Mouse (Mus musculus): ENCODE measurements around the gene Cd28. TPM values are rescaled to one million over a fixed set of nuclear protein-coding genes. Genes with fewer than 3 reads are reported as not detected.
"Not testable (repeated sequence)": the region's sequence is repeated elsewhere in the genome, so short reads cannot be mapped to it uniquely, and the experiment has no call there.

Cd28 gene
- polyA plus RNA-seq, 1 experiment, result 0.52 TPM

DNA sequence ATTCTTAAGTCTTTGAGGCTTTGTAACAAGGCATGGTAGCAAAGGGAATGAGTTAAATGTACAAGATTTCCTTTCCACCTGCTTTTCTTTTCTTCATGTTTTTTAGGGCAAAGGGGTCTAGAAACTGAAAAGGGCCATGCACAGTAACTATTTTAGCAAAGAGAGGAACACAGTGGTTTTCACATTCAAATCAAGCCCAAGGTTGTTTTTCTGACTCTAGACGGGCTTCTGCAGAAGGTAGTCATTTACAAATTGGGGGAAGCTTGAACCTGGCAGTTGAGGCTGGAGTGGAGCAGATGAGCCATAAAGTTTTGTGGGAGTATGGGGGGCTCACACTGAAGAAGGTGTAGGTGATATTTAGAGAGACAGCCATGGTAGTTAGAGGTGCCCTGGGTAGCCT lies 88.6 kb downstream of the Cd28 start:
- H3K4me3 ChIP-seq (replicated peaks; ENCODE audit: extremely low read depth, low read depth, low read length), result no peak overlapping the region
- no peak for TF ChIP-seq CTCF (IDR thresholded peaks at IDR 0.05; ENCODE audit: insufficient read depth, low read length)
- TF ChIP-seq POLR2A (IDR thresholded peaks at IDR 0.05; ENCODE audit: borderline replicate concordance, extremely low read depth, low read depth, low read length), result no peak
- H3K4me1 ChIP-seq (ENCODE audit: control insufficient read depth, insufficient read depth, low read length), result peaks cover 7% of the 10 kb centered on the region
- no peak for DNase-seq
- 85% methylated on average over 1 of the region's 1 CpGs for WGBS

- WGBS, result 95% methylated on average over 1 of the region's 1 CpGs
- no peak for TF ChIP-seq CTCF (IDR thresholded peaks at IDR 0.05; ENCODE audit: insufficient read depth, low read length)
These were observed 91.1 kb downstream of the Cd28 start for GRCm38 (mm10) chr1:60807748-60808147.

DNA sequence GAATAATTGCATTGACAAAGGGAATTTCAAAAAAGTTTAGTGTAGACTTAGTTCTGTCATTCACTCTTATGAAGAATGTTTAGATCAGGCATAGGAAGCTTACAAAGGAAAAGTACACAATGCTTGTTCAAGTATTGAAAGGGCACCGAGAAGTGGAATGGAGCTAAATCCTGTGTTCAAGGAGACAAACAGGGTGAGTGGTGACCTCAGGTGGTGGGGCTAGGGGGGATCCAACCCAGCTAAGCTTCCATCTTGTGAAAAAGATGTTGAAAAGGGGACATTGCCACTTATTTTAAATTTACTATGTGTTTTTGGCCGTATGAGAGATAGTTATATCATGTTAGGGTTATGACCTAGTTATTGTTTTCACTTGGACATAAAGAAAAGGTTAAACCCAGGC lies 91.9 kb downstream of the Cd28 start:
- TF ChIP-seq POLR2A (IDR thresholded peaks at IDR 0.05; ENCODE audit: borderline replicate concordance, extremely low read depth, low read depth, low read length), result no peak
- no peak for TF ChIP-seq CTCF (IDR thresholded peaks at IDR 0.05; ENCODE audit: insufficient read depth, low read length)
- Histone ChIP-seq H3K4me3 (replicated peaks; ENCODE audit: extremely low read depth, low read depth, low read length) (no peak overlapping the region), H3K4me1 (ENCODE audit: control insufficient read depth, insufficient read depth, low read length) (peaks cover 3% of the 10 kb centered on the region)
- DNase-seq, result no peak
- WGBS, result 70% methylated on average over 2 of the region's 2 CpGs

More at GRCm38 (mm10) chr1:60807748-60808147, 91.1 kb downstream of the Cd28 start:
- DNase-seq, result no peak
- no peak overlapping the region for H3K4me3 ChIP-seq (replicated peaks; ENCODE audit: extremely low read depth, low read depth, low read length)
- H3K4me1 ChIP-seq (ENCODE audit: control insufficient read depth, insufficient read depth, low read length), result peaks cover 7% of the 10 kb centered on the region

GRCm38 (mm10) chr1:60809166-60809565 lies 92.6 kb downstream of the Cd28 start:
- WGBS, result 49% methylated on average over 12 of the region's 12 CpGs
- no peak for DNase-seq
- H3K4me3 ChIP-seq (replicated peaks; ENCODE audit: extremely low read depth, low read depth, low read length), result no peak overlapping the region
- TF ChIP-seq POLR2A (IDR thresholded peaks at IDR 0.05; ENCODE audit: borderline replicate concordance, extremely low read depth, low read depth, low read length), result no peak
- TF ChIP-seq CTCF (IDR thresholded peaks at IDR 0.05; ENCODE audit: insufficient read depth, low read length), result no peak
- peaks cover under 1% of the 10 kb centered on the region for H3K4me1 ChIP-seq (ENCODE audit: control insufficient read depth, insufficient read depth, low read length)

GRCm38 (mm10) chr1:60810821-60811220 lies 94.2 kb downstream of the Cd28 start:
- Histone ChIP-seq H3K4me3 (replicated peaks; ENCODE audit: extremely low read depth, low read depth, low read length) (no peak overlapping the region), H3K4me1 (ENCODE audit: control insufficient read depth, insufficient read depth, low read length) (no peaks in the 10 kb centered on the region; the same call in 1 of the 2 replicates)
- TF ChIP-seq CTCF (IDR thresholded peaks at IDR 0.05; ENCODE audit: insufficient read depth, low read length), result no peak
- no peak for TF ChIP-seq POLR2A (IDR thresholded peaks at IDR 0.05; ENCODE audit: borderline replicate concordance, extremely low read depth, low read depth, low read length)
- no peak for DNase-seq

DNA sequence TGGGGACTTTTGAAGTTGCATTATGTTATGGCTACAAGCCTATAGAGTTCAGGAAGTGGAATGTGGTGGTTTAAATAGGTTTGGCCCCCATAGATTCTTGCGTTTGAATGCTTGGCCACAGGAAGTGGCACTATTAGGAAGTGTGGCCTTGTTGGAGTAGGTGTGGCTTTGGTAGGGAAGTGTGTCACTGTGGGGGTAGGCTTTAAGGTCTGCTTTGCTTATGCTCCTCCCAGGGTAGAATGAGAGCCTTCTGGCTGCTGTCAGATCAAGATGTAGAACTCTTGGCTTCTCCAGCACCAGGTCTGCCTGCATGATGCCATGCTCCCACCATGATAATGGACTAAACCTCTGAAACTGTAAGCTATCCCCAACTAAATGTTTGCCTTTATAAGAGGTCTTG lies 95.4 kb downstream of the Cd28 start:
- H3K4me3 ChIP-seq (replicated peaks; ENCODE audit: extremely low read depth, low read depth, low read length), result no peak overlapping the region
- TF ChIP-seq POLR2A (IDR thresholded peaks at IDR 0.05; ENCODE audit: borderline replicate concordance, extremely low read depth, low read depth, low read length) (no peak), CTCF (IDR thresholded peaks at IDR 0.05; ENCODE audit: insufficient read depth, low read length) (no peak)
- H3K4me1 ChIP-seq (ENCODE audit: control insufficient read depth, insufficient read depth, low read length), result peaks cover 2% of the 10 kb centered on the region; the same call in 1 of the 2 replicates
- 50% methylated on average over 1 of the region's 1 CpGs for WGBS
- DNase-seq, result no peak

DNA sequence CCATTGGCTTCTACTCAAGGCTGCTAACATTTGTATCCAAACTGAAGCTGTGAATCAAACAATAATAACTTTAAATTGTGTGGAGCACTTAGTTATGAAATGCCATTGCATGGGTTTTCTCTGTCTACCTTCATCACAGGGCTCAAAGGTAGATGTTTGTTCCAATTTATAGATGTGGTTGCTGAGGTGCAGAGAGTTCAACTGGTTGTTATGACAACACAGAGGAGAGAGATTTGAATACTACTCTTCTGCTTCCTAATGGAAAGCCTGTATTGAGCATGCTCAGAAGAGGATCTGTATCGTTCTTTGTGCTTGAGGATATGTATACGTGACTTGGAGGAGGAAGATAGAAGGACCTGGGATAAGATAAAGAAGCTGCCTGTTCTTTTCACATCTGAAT lies 96.8 kb downstream of the Cd28 start:
- Histone ChIP-seq H3K4me3 (replicated peaks; ENCODE audit: extremely low read depth, low read depth, low read length) (no peak overlapping the region), H3K4me1 (ENCODE audit: control insufficient read depth, insufficient read depth, low read length) (peaks cover 2% of the 10 kb centered on the region; the same call in 1 of the 2 replicates)
- DNase-seq, result no peak
- WGBS, result 89% methylated on average over 2 of the region's 2 CpGs
- TF ChIP-seq CTCF (IDR thresholded peaks at IDR 0.05; ENCODE audit: insufficient read depth, low read length) (no peak), POLR2A (IDR thresholded peaks at IDR 0.05; ENCODE audit: borderline replicate concordance, extremely low read depth, low read depth, low read length) (no peak)

- H3K4me3 ChIP-seq (replicated peaks; ENCODE audit: extremely low read depth, low read depth, low read length), result no peak overlapping the region
- 79% methylated on average over 6 of the region's 6 CpGs for WGBS
- no peak for DNase-seq
- peaks cover 2% of the 10 kb centered on the region; the same call in 1 of the 2 replicates for H3K4me1 ChIP-seq (ENCODE audit: control insufficient read depth, insufficient read depth, low read length)
- TF ChIP-seq CTCF (IDR thresholded peaks at IDR 0.05; ENCODE audit: insufficient read depth, low read length) (no peak), POLR2A (IDR thresholded peaks at IDR 0.05; ENCODE audit: borderline replicate concordance, extremely low read depth, low read depth, low read length) (no peak)
These were observed 99.3 kb downstream of the Cd28 start for GRCm38 (mm10) chr1:60815912-60816311.

DNA sequence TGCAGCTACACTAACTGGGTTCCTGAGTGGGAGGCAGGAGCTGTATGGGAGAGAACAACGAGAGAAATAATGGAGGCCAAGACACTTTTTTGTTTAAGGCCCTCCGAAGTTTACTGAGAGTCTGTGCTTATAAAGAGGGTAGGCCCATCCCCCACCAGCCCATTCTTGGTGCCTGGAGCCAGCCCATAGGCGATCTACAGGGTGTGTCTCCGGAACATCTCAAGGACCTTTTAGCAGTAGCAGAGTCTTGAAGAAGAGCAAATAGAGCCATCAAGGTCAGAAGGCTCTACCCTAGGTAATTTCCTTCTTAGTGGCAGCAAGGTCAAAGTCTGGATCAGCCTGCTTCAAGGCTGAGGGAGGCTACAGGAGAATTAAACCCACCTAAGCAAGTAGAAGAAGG lies 101.9 kb downstream of the Cd28 start:
- not testable (repeated sequence) for H3K4me1 ChIP-seq (ENCODE audit: control insufficient read depth, insufficient read depth, low read length); DNase-seq; H3K4me3 ChIP-seq (replicated peaks; ENCODE audit: extremely low read depth, low read depth, low read length)
- 79% methylated on average over 4 of the region's 4 CpGs for WGBS

GRCm38 (mm10) chr1:60819993-60820392 lies 103.4 kb downstream of the Cd28 start:
- WGBS, result 93% methylated on average over 2 of the region's 2 CpGs

DNA sequence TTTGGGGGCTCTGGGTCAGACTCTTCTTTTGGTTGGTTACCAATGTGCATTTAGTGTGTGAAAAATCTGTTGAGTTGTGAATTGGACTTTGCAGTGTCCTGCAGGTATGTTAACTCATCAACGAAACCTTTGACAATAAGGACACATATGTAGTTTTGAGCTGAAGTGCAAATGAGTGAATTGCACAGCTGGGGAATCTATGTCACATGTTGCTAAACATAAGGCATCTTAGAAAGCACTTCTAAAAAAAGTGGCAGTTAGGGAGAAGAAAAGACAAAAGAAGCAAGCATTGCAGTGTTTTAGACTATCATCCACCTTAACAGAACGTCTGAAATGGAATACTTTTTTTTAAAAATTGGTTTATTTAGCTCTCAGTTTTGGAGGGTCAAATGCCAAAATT lies 104.4 kb downstream of the Cd28 start:
- Histone ChIP-seq H3K4me1 (ENCODE audit: control insufficient read depth, insufficient read depth, low read length) (peaks cover 12% of the 10 kb centered on the region), H3K4me3 (replicated peaks; ENCODE audit: extremely low read depth, low read depth, low read length) (no peak overlapping the region)
- 76% methylated on average over 2 of the region's 2 CpGs for WGBS
- TF ChIP-seq POLR2A (IDR thresholded peaks at IDR 0.05; ENCODE audit: borderline replicate concordance, extremely low read depth, low read depth, low read length), result no peak
- TF ChIP-seq CTCF (IDR thresholded peaks at IDR 0.05; ENCODE audit: insufficient read depth, low read length), result no peak
- DNase-seq, result no peak

More at GRCm38 (mm10) chr1:60819993-60820392, 103.4 kb downstream of the Cd28 start:
- no peak for DNase-seq
- no peak for TF ChIP-seq POLR2A (IDR thresholded peaks at IDR 0.05; ENCODE audit: borderline replicate concordance, extremely low read depth, low read depth, low read length)
- no peak for TF ChIP-seq CTCF (IDR thresholded peaks at IDR 0.05; ENCODE audit: insufficient read depth, low read length)
- H3K4me1 ChIP-seq (ENCODE audit: control insufficient read depth, insufficient read depth, low read length), result peaks cover 6% of the 10 kb centered on the region
- H3K4me3 ChIP-seq (replicated peaks; ENCODE audit: extremely low read depth, low read depth, low read length), result no peak overlapping the region

Data from lung, adult 2 months (tissue).